Mouse (Mus musculus): ENCODE measurements at regions not wholly inside any gene's neighbourhood (a gene's known extent, or its start where the extent isn't known, plus 50 kb on each side); places are given as distances from the start of the nearest gene placed in this dataset.

DNA sequence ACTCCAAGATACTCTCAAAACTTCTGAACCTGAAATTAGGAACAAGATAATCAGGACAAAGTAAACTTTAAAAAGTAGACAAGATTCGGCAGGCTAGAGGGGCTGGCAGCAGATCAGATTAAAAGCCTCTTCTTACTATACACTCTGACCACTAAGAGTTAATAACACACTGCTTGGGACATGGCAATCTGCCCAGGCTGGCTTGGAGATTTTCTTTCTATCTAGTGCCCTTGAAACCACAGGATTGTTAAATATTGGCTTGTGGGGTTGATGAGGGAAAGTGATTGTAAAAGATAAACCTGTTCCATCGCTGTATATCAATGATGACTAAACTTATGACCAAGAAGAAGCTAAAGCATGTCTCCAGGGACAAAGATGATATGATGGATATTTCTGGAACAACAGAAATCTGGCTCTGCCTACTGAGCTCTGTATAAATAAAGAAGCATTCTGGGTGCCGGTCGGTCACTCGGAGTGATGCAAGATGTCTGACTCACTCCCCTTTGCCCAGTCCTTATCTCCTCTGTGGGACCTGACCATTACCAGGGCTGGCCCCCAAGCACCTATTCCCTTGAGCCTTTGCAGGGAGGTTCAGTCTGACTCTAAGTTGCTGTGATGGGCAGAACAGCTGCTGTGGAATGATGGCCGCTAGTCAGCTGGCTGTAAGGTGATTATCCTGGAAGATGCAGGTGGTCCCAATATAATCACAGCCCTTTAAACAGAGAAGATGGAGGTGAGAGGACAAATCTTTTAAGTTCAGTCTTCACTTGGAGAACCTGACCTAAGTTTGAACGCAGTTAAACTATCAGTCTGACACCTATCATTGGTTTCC is 126.5 kb upstream of the Rapgef5 start:
- TF ChIP-seq MYOG (IDR thresholded peaks at IDR 0.05; ENCODE audit: control insufficient read depth in 1 of 3, insufficient read depth in 1 of 3, insufficient read length in 2 of 3, low read depth in 2 of 3) (peak in 1 of 3 experiments; percentile 12), USF1 (IDR thresholded peaks at IDR 0.05; ENCODE audit: low read depth) (no peak), TCF12 (IDR thresholded peaks at IDR 0.05; ENCODE audit: insufficient read depth, poor library complexity, severe bottlenecking) (peak; percentile 34), MYOD1 (IDR thresholded peaks at IDR 0.05; ENCODE audit: control insufficient read depth in 1 of 3, insufficient read length in 2 of 3, low read depth in 2 of 3) (peak in 2 of 3 experiments; percentile 78 to 89), POLR2A (IDR thresholded peaks at IDR 0.05; ENCODE audit: insufficient read length, low read depth) (no peak)

Measured in myocyte (in vitro differentiated cells).